Mouse (Mus musculus) right cerebral cortex, postnatal 36 days (tissue): ENCODE data around the gene Dmbx1.

Source experiments
- DNase-seq, 2 experiments: peaks; one replicate each; pipeline ENCODE4 v3.0.0; 2022; ENCODE audit warnings: low spot score in 2 of 2, mixed read lengths in 1 of 2

Gene Dmbx1

GRCm38 (mm10) chr4:115886875-115887274 lies 52.9 kb downstream of the Dmbx1 start:
- no peak for DNase-seq

DNA sequence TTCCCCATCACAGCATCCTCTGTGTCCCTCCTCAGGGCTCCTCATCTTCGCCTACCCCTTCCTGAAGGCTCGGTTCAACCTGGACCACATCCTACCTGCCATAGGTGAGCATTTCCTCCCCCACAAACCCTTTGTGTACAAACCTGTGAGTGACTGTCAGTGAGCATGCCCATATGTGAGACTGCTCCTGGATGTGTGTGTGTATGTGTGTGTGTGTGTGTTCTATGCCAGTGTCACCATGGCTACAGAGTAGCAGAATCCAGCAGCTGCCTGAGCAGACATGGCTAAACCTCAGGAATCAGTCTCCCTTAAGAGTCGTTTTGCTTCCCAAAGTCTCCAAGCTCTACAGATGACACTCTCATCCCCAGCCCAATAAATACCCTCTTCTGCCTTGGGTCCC lies 53.9 kb downstream of the Dmbx1 start:
- DNase-seq = no peak

DNA sequence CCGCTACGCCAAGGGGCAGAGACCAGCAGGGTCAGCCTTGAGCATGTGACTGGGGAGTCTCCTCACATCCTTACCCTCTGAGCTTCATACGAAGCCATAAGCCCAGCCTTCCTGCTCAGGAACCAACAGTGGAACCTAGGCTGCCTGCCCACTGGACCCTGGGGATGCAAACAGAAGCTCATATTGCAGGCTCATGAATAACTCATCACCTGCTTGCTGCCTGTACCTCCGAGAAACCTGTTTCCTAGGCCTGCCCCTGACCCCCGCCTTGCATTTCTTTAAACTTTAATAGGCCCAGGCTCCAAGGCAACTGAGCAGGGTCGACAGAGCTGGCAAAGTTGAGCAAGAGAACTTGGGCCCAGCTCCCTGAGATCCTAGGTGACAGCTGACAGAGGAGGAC lies 55.7 kb downstream of the Dmbx1 start, which contains the start of gene Kncn:
Kncn (plus strand) TSS at position 379 of the 400 bp plus-strand sequence.
- no peak for DNase-seq

DNA sequence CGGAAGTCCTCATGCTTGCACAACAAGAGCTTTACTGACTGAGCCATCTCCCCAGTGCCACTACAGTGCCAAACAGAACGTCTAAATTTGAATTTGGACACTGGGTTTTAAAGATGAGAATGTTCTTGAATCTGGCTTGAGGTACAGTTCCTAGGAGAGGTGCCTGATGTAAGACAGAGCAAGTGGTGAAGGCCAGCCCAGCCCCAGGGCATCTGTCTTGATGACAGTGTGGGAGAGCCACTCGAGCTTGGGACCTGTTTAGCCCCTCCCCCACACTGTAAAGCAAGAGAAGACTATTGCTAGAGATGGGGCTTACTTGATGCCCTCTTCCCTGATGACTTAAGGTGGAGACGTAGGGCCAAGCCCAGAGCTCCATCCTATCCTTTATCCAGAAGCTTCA lies 57.5 kb downstream of the Dmbx1 start:
- no peak for DNase-seq

- DNase-seq = no peak
Observed at GRCm38 (mm10) chr4:115881183-115881582, 58.5 kb downstream of the Dmbx1 start.

GRCm38 (mm10) chr4:115878828-115879227 lies 60.9 kb downstream of the Dmbx1 start:
- DNase-seq = no peak

GRCm38 (mm10) chr4:115878216-115878678 lies 61.5 kb downstream of the Dmbx1 start:
- DNase-seq = no peak

DNA sequence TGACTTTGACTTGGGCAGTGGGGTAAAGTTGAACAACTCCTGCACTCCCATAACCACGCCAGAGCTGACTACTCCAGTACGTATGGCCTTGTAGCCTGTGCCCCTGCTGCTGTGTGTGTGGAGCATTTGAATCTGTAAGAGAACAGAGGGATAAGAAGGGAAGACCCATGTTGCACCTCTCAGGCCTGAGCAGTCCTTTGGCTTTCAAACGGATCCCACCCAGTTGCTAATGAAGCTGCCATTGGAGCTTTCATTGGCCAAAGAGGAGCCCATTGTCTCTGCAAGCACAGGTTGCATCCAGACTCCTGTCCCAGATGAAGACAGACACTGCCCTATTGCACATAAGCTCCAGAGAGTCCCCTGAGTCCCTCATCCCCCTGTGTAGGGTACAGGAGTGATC lies 66.5 kb downstream of the Dmbx1 start:
- no peak for DNase-seq

DNA sequence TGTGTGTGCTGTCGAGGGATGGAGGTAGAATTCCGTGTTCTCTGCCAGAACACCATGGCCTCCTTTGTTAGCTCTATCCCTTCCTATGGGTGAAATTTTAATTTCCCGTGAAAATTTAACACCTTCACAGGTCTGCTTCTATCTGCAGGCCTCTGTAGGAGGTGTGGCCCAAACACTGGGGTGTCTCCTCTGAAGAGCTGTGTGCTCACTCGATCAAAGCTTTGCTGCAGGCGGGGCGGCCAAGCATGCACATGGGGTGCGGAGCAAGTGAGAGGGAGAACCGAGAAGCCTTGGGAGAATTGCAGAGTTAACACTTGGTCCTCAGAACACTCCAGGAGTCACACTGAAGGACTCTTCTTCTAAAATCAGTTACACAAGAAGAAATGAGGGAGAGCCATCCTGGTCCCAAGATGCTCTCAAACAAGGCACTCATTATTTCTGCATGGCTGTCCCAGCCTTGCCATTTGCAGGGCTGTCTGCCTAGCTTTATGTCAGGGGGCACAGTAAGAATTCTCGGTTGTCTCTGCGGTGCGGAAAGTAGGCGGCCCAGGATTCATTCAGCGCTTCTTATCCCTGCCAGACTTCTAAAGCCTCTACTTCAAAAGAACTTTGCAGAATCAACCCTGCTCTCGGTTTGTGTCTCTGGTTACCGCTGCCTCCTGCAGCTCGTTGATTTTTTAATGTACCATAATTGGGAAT lies 70.1 kb downstream of the Dmbx1 start:
- no peak for DNase-seq
